Mouse (Mus musculus) limb, embryonic 14.5 days (tissue): ENCODE measurements around the gene Atp2b2. TPM values are rescaled to one million over a fixed set of nuclear protein-coding genes. Genes with fewer than 3 reads are reported as not detected.

Experiments used
- ATAC-seq: fragments of 200-750 bp; cut with Nextera tagmentation; 2 replicates; pipeline ENCODE4 v1.8.0; 2017; ENCODE audit warnings: low read depth, moderate number of reproducible peaks, moderate TSS enrichment; ENCODE audit not compliant: low FRiP score
- DNase-seq: peaks from one replicate; pipeline ENCODE4 v3.0.0-alpha.2; 2015; ENCODE audit warnings: low spot score
- H3K27ac ChIP-seq: fragments of 300-500 bp; sonication (generic); replicated peaks from 2 replicates; pipeline ENCODE4 v1.5.1; 2014; ENCODE audit warnings: low read depth, mild to moderate bottlenecking, low read length, moderate library complexity, mixed read lengths
- H3K27me3 ChIP-seq: fragments of 300-500 bp; sonication (generic); 2 replicates; pipeline ENCODE4 v1.6.1; 2014; ENCODE audit warnings: low read length, mixed read lengths; ENCODE audit not compliant: control insufficient read depth, insufficient read depth
- H3K36me3 ChIP-seq: fragments of 300-500 bp; sonication (generic); 2 replicates; pipeline ENCODE4 v1.6.1; 2014; ENCODE audit warnings: mild to moderate bottlenecking, low read length, moderate library complexity, mixed read lengths; ENCODE audit not compliant: control insufficient read depth, insufficient read depth
- H3K4me1 ChIP-seq: fragments of 300-500 bp; sonication (generic); 2 replicates; pipeline ENCODE4 v1.6.1; 2014; ENCODE audit warnings: antibody characterized with exemption, low read length, mixed read lengths; ENCODE audit not compliant: control insufficient read depth, insufficient read depth
- H3K4me2 ChIP-seq: fragments of 300-500 bp; sonication (generic); replicated peaks from 2 replicates; pipeline ENCODE4 v1.6.1; 2014; ENCODE audit warnings: low read depth, mild to moderate bottlenecking, low read length, moderate library complexity; ENCODE audit not compliant: severe bottlenecking
- H3K4me3 ChIP-seq: fragments of 300-500 bp; sonication (generic); replicated peaks from 2 replicates; pipeline ENCODE4 v1.5.1; 2014; ENCODE audit warnings: low read length
- H3K9ac ChIP-seq: fragments of 300-500 bp; sonication (generic); 2 replicates; pipeline ENCODE4 v1.6.1; 2014; ENCODE audit warnings: mild to moderate bottlenecking, low read depth, low read length, moderate library complexity; ENCODE audit not compliant: severe bottlenecking
- H3K9me3 ChIP-seq: fragments of 300-500 bp; sonication (generic); 2 replicates; pipeline ENCODE4 v1.6.1; 2016; ENCODE audit warnings: low read length; ENCODE audit not compliant: control insufficient read depth
- POLR2A ChIP-seq: fragments of 200-500 bp; IDR thresholded peaks from 2 replicates; pipeline ENCODE4 v1.8.0; 2012; ENCODE audit warnings: inconsistent platforms, mild to moderate bottlenecking, moderate library complexity, borderline replicate concordance; ENCODE audit not compliant: insufficient read depth, insufficient read length; ENCODE audit errors: extremely low read depth
- WGBS: fragments of 180-500 bp; shearing (Covaris S2); extraction: QIAGEN DNeasy Blood & Tissue Kit; methylation state at CpG from one replicate; pipeline ENCODE4 v1.1.7; 2014; 5-methylcytosine and 5-hydroxymethylcytosine counted together
- polyA plus RNA-seq, 2 experiments: library from polyadenylated mRNA; depleted of rRNA in 1 of 2; stranded (reverse) in 1 of 2; unstranded in 1 of 2; fragments of >200 nt; fragmentation: Nextera tagmentation in 1 of 2; extraction: Ambion mirVana in 1 of 2; gene quantifications; 2 replicates each; pipeline versions ENCODE4 v1.2.1 to v1.2.3; 2012 to 2014

The Atp2b2 gene
- polyA plus RNA-seq, 2 experiments = 0.09 to 0.11 TPM

DNA sequence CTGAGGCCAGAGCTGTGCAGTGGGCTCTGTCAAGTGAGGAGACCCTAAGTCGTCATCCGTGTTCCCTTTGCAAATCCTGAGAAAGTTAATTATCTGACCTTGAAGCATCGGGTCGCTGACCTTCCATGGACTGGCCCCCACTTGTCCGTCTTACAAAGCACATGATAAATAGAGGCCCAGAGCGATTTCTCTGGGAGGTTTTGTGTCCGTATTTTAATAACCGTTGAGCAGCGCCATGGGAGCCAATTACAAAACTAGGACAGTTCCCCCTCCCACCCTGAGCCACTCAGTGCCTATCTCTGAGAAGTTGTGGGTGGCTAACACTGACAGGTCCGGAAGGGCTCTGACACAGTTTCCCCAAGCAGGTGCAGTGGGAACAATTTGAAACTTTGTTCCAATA is 32.5 kb upstream of the Atp2b2 start:
- DNase-seq (no peak), ATAC-seq (no peak)
- no peak overlapping the region for H3K4me2 ChIP-seq
- no peaks in the 10 kb centered on the region for H3K9me3 ChIP-seq
- H3K27me3 ChIP-seq = no peaks in the 10 kb centered on the region
- no peaks in the 10 kb centered on the region for H3K4me1 ChIP-seq
- no peak overlapping the region for H3K9ac ChIP-seq
- 75% methylated on average over 10 of the region's 10 CpGs for WGBS
- H3K27ac ChIP-seq = no peak overlapping the region
- H3K36me3 ChIP-seq = no peaks in the 10 kb centered on the region
- no peak overlapping the region for H3K4me3 ChIP-seq
- TF ChIP-seq POLR2A = no peak

DNA sequence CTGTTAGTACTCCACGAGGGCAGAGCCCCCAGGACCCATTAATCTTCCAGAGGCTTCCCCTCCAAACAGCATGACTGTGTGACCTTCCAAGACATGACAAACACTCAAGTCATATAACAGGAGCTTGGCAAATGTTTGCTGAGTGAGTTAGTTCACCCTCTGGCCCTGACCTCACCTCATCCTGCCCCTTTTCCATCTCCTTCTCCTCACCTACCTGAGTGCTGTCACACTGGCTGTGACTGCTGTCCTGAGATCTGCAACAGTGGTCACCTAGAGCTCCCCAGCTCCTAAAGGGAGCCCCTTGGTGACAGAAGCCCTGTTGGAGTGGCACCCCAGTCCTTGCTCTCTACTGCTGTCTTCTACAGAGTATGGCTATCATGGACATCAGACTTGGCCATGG is 31.8 kb upstream of the Atp2b2 start:
- no peak overlapping the region for H3K4me2 ChIP-seq
- no peaks in the 10 kb centered on the region for H3K9me3 ChIP-seq
- no peak for TF ChIP-seq POLR2A
- H3K4me3 ChIP-seq = no peak overlapping the region
- H3K27me3 ChIP-seq = no peaks in the 10 kb centered on the region
- ATAC-seq = no peak
- no peaks in the 10 kb centered on the region for H3K36me3 ChIP-seq
- H3K9ac ChIP-seq = no peak overlapping the region
- WGBS = 20% methylated on average over 1 of the region's 1 CpGs
- DNase-seq = no peak
- no peaks in the 10 kb centered on the region for H3K4me1 ChIP-seq
- no peak overlapping the region for H3K27ac ChIP-seq

DNA sequence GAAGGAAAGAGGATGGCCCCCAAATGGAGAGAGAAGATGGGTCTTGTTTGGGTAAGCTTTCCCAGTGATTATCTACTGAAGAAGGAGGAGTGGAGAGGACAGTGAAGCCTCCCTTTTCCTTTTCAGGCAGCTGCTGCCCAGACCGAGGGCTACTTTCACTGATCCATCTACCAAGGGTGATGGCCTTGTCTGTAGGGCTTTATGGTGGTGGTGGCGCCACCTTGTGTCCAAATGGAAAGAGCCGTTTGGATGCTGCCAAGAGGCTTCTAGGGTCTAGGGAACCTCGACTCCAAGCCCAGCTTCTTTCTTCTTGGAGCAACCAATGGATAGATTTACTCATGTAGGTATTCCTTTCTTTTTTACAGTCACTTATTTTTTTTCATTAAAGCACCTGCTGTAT is 29.2 kb upstream of the Atp2b2 start:
- H3K9me3 ChIP-seq = no peaks in the 10 kb centered on the region
- H3K27me3 ChIP-seq = no peaks in the 10 kb centered on the region
- H3K9ac ChIP-seq = no peak overlapping the region
- ATAC-seq (no peak), DNase-seq (no peak)
- no peak overlapping the region for H3K4me2 ChIP-seq
- no peaks in the 10 kb centered on the region for H3K36me3 ChIP-seq
- 12% methylated on average over 4 of the region's 4 CpGs for WGBS
- TF ChIP-seq POLR2A = no peak
- no peaks in the 10 kb centered on the region for H3K4me1 ChIP-seq
- H3K4me3 ChIP-seq = no peak overlapping the region
- no peak overlapping the region for H3K27ac ChIP-seq

- Histone ChIP-seq H3K4me3 (no peak overlapping the region), H3K36me3 (no peaks in the 10 kb centered on the region), H3K9ac (no peak overlapping the region), H3K9me3 (no peaks in the 10 kb centered on the region), H3K4me2 (no peak overlapping the region), H3K4me1 (no peaks in the 10 kb centered on the region), H3K27me3 (no peaks in the 10 kb centered on the region), H3K27ac (no peak overlapping the region)
- no peak for TF ChIP-seq POLR2A
- 87% methylated on average over 2 of the region's 2 CpGs for WGBS
- no peak for ATAC-seq
- no peak for DNase-seq
Measured at GRCm38 (mm10) chr6:114063100-114063499, 20.7 kb upstream of the Atp2b2 start.

DNA sequence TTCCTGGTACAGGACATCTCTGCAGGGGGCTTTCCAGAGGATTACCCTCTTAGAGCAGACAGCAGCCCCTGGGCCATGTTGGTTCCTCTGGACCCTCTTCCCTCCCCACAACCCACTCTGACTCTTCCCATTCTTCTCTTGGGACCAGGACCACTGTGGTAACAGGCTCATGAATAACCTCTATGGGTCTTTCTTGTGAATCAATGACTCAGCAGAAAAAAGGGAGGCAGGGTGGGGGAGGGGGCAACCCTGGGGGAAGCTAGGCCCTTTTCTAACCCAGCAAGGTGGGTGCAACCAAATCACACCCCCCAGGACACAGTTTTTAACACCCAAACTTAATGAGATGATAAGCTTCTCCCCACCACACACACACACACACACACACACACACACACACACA is 20.3 kb upstream of the Atp2b2 start:
- Histone ChIP-seq H3K27ac (no peak overlapping the region), H3K9ac (no peak overlapping the region), H3K36me3 (no peaks in the 10 kb centered on the region), H3K4me3 (no peak overlapping the region), H3K4me2 (no peak overlapping the region), H3K4me1 (no peaks in the 10 kb centered on the region), H3K27me3 (no peaks in the 10 kb centered on the region), H3K9me3 (no peaks in the 10 kb centered on the region)
- no peak for TF ChIP-seq POLR2A
- DNase-seq (no peak), ATAC-seq (no peak)

GRCm38 (mm10) chr6:114059206-114059605 is 16.8 kb upstream of the Atp2b2 start:
- Histone ChIP-seq H3K4me1 (no peaks in the 10 kb centered on the region), H3K27ac (no peak overlapping the region), H3K36me3 (no peaks in the 10 kb centered on the region), H3K27me3 (no peaks in the 10 kb centered on the region), H3K9me3 (no peaks in the 10 kb centered on the region), H3K4me2 (no peak overlapping the region), H3K4me3 (no peak overlapping the region), H3K9ac (no peak overlapping the region)
- WGBS = 88% methylated on average over 7 of the region's 7 CpGs
- no peak for DNase-seq
- no peak for TF ChIP-seq POLR2A
- no peak for ATAC-seq
